Mouse (Mus musculus) midbrain, postnatal 0 days (tissue): ENCODE measurements around the gene Rbm4. TPM values are rescaled to one million over a fixed set of nuclear protein-coding genes. Genes with fewer than 3 reads are reported as not detected.

Source experiments
- ATAC-seq: fragments of 200-750 bp; cut with Nextera tagmentation; 2 replicates; pipeline ENCODE4 v1.8.0; 2017; ENCODE audit warnings: moderate number of reproducible peaks, mild to moderate bottlenecking, moderate TSS enrichment, moderate library complexity; ENCODE audit not compliant: low FRiP score
- DNase-seq: peaks from one replicate; pipeline ENCODE4 v3.0.0-alpha.2; 2015; ENCODE audit warnings: low spot score
- H3K27ac ChIP-seq: fragments of 300-500 bp; sonication (generic); 2 replicates; pipeline ENCODE4 v1.5.1; 2014; ENCODE audit warnings: low read depth, mild to moderate bottlenecking, low read length, mixed read lengths
- H3K27me3 ChIP-seq: fragments of 300-500 bp; sonication (generic); 2 replicates; pipeline ENCODE4 v1.6.1; 2014; ENCODE audit warnings: low read length, control low read depth, mixed read lengths; ENCODE audit not compliant: insufficient read depth
- H3K36me3 ChIP-seq: fragments of 300-500 bp; sonication (generic); 2 replicates; pipeline ENCODE4 v1.6.1; 2014; ENCODE audit warnings: low read length, control low read depth, mixed read lengths; ENCODE audit not compliant: insufficient read depth
- H3K4me1 ChIP-seq: fragments of 300-500 bp; sonication (generic); 2 replicates; pipeline ENCODE4 v1.6.1; 2014; ENCODE audit warnings: mild to moderate bottlenecking, control low read depth, antibody characterized with exemption, low read length, mixed read lengths; ENCODE audit not compliant: insufficient read depth
- H3K4me2 ChIP-seq: fragments of 300-500 bp; sonication (generic); 2 replicates; pipeline ENCODE4 v1.6.1; 2014; ENCODE audit warnings: low read depth, mild to moderate bottlenecking, low read length, mixed read lengths; ENCODE audit not compliant: poor library complexity, severe bottlenecking
- H3K4me3 ChIP-seq: fragments of 300-500 bp; sonication (generic); 2 replicates; pipeline ENCODE4 v1.5.1; 2014; ENCODE audit warnings: low read depth, mild to moderate bottlenecking, low read length, moderate library complexity
- H3K9ac ChIP-seq: fragments of 300-500 bp; sonication (generic); replicated peaks from 2 replicates; pipeline ENCODE4 v1.6.1; 2014; ENCODE audit warnings: mild to moderate bottlenecking, low read length, moderate library complexity, mixed read lengths; ENCODE audit not compliant: poor library complexity, severe bottlenecking
- H3K9me3 ChIP-seq: fragments of 300-500 bp; sonication (generic); 2 replicates; pipeline ENCODE4 v1.6.1; 2016; ENCODE audit warnings: low read length, control low read depth
- CTCF ChIP-seq: IDR thresholded peaks from 2 replicates; pipeline ENCODE4 v1.5.1; 2016; ENCODE audit warnings: antibody characterized with exemption, mild to moderate bottlenecking
- WGBS: fragments of 180-500 bp; shearing (Covaris S2); extraction: QIAGEN DNeasy Blood & Tissue Kit; methylation state at CpG from one replicate; pipeline ENCODE4 v1.1.7; 2014; 5-methylcytosine and 5-hydroxymethylcytosine counted together
- polyA plus RNA-seq: library from polyadenylated mRNA; unstranded; fragments of >200 nt; fragmentation: Nextera tagmentation; extraction: Ambion mirVana; gene quantifications from 2 replicates; pipeline ENCODE4 v1.2.1, GENCODE M21; 2015
- total RNA-seq: library from RNA; depleted of rRNA; stranded (reverse); fragments of >200 nt; gene quantifications from 2 replicates; pipeline ENCODE4 v1.2.3, GENCODE M21; 2014

Gene Rbm4
- total and polyA plus RNA-seq, 2 experiments from 2014 or later: 40.0 to 90.5 TPM

DNA sequence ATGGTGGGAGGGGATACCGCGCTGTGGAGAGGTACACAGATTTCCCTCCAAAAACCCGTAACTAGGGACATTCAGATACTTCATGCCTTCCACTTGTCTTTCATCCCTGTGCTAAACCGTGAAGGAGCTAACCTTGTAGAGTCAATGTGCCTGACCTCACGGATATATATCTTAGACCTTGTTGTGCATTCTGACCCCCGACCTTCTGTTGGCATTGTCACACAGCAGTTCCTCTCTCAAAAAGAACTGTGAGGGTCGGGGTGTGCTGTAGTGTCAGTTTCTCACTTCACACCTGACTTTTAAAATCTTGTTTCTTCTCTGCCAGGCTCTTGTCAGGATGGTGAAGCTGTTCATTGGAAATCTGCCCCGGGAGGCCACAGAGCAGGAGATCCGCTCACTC lies 36.8 kb downstream of the Rbm4 start:
- Histone ChIP-seq H3K9ac (peak overlapping the region; percentile 77), H3K4me1 (peaks cover 10% of the 10 kb centered on the region), H3K27me3 (no peaks in the 10 kb centered on the region), H3K4me3 (peak overlapping the region; percentile 60), H3K4me2 (peak overlapping the region; percentile 72), H3K36me3 (peaks cover 6% of the 10 kb centered on the region), H3K27ac (peak overlapping the region; percentile 93), H3K9me3 (no peaks in the 10 kb centered on the region)
- no peak for ATAC-seq
- 9% methylated on average over 9 of the region's 9 CpGs for WGBS
- no peak for TF ChIP-seq CTCF
- DNase-seq: no peak

DNA sequence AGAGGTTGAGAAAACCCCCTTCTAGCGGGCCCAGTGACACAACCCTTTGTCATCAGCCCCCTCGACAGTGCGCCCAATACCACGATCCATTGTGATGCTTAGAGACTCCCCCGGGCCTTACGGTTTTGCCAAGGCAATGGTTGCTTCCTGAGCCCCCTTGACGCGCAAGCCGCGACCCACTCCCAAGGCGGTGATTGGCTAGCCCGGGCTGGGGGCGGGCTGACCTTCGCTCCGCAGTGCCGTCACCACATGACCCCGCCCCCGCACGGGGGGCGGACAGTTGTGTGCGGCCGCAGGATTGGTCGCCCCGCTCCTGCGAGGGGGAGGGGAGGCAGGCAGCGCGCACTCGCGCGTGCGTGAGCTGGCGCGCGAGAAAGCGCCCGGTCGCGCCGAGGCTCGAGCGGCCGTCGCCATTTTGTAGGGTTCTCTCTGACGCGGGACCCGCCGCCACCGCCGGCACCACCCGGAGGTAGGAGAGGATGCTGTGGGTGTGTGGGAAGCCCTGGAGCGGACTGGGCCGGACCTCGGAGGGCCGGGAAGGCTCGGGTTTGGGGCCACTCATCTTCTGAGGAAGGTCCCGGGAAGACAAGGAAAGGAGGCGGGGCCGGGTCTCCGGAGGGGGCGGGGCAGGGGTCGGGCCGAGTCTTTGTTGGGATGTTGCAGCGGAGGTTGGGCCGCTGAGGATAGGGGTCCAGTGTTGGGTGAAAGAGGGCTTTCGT lies 37.3 kb downstream of the Rbm4 start, which contains the start of gene Rbm4b:
Gene Rbm4b, plus strand, starts transcription at position 305 of the 719 bp plus-strand sequence.
- Histone ChIP-seq H3K4me1 (peaks cover 10% of the 10 kb centered on the region), H3K4me2 (peak within 1 kb of the TSS; percentile 72), H3K36me3 (peaks cover 10% of the 10 kb centered on the region), H3K4me3 (peak within 1 kb of the TSS; percentile 60), H3K27ac (peak within 1 kb of the TSS; percentile 93), H3K27me3 (no peaks in the 10 kb centered on the region), H3K9ac (peak within 1 kb of the TSS; percentile 77), H3K9me3 (no peaks in the 10 kb centered on the region)
- WGBS: under 1% methylated on average over 61 of the region's 65 CpGs
- peak; percentile 99 for DNase-seq
- ATAC-seq: peak; percentile 97
- TF ChIP-seq CTCF: no peak; the same call in 1 of the 2 replicates

DNA sequence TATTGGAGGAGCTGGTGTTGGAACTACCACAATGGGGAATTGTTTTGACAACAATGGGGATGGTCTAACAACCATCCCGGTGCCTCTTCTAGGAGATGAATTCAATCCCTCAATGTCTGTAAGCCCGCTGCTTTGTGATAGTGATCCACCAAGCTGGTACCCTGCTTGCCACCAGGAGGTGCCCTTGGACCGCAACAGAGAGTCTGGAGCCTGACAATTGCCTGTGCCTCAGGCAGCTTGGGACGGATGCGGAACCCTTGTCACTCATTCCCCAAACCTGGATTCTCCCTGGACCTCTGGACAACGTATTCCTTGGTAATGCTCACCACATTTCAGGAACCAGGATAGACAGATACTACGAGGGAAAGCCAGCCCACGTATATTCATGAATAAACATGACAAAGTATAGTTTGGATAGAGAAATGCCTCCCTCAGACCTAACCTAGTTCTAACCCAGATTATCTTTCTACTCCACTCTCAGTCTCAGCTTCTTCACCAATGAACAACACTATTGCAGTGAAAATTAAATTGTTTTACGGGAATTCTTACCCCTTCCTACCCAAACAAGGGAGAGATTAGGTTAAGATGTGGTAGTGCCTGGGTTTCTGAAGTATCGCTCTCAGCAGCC lies 38.0 kb downstream of the Rbm4 start:
- Histone ChIP-seq H3K27me3 (no peaks in the 10 kb centered on the region), H3K4me3 (peak overlapping the region; percentile 60), H3K27ac (peak overlapping the region; percentile 93), H3K9me3 (no peaks in the 10 kb centered on the region), H3K36me3 (peaks cover 17% of the 10 kb centered on the region), H3K9ac (peak overlapping the region; percentile 56), H3K4me2 (peak overlapping the region; percentile 72), H3K4me1 (peaks cover 10% of the 10 kb centered on the region)
- ATAC-seq: peak; percentile 81
- peak; percentile 95 for DNase-seq
- TF ChIP-seq CTCF: peak; percentile 95
- WGBS: under 1% methylated on average over 10 of the region's 10 CpGs

DNA sequence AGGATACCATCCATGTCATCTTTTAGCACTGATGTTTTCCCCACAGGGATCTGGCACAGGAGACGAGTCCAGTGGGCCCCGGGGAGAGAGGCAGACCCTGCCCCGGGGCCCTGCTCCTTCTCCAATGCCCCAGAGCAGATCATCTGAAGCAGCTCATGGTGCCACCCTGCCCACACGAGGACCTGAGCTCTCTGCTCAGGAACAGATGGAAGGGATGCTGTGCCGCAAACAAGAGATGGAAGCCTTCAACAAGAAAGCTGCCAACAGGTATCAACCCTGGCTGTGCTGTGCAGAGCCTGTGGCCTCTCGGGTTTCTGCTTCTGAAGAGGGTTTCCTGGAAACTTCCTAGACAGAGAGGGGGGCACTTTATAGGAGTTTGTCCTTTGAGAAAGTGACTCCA lies 43.7 kb downstream of the Rbm4 start:
- H3K9me3 ChIP-seq: no peaks in the 10 kb centered on the region
- ATAC-seq: no peak
- no peaks in the 10 kb centered on the region for H3K27me3 ChIP-seq
- WGBS: 84% methylated on average over 6 of the region's 6 CpGs
- no peak overlapping the region for H3K9ac ChIP-seq
- H3K4me3 ChIP-seq: no peak overlapping the region
- peaks cover 68% of the 10 kb centered on the region for H3K36me3 ChIP-seq
- no peak overlapping the region for H3K27ac ChIP-seq
- no peak overlapping the region for H3K4me2 ChIP-seq
- no peak for TF ChIP-seq CTCF
- no peaks in the 10 kb centered on the region for H3K4me1 ChIP-seq
- DNase-seq: no peak

DNA sequence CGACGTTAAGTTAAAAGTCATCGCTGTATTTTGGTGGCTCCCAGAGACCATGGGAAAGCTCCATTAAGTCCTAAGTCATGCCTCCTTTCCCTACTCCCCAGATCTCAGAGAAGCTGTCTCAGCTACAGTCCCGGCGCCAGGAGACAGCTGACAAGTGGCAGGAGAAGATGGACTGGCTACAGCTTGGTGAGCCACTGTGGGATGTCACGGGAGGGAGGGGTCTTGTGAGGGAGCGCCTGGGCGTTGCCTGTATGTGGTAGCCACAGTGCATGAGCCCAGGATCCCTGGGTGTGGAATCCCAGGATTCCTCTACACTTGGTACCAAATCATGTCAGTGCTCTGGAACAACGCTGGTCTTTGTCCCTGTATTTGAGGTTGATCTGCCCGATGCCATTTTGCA lies 45.2 kb downstream of the Rbm4 start:
- no peak overlapping the region for H3K4me3 ChIP-seq
- no peak for ATAC-seq
- 89% methylated on average over 10 of the region's 10 CpGs for WGBS
- no peak overlapping the region for H3K27ac ChIP-seq
- peaks cover 82% of the 10 kb centered on the region for H3K36me3 ChIP-seq
- no peaks in the 10 kb centered on the region for H3K9me3 ChIP-seq
- no peak overlapping the region for H3K4me2 ChIP-seq
- no peak overlapping the region for H3K9ac ChIP-seq
- no peak for DNase-seq
- no peaks in the 10 kb centered on the region for H3K27me3 ChIP-seq
- no peaks in the 10 kb centered on the region for H3K4me1 ChIP-seq
- TF ChIP-seq CTCF: no peak
